Mouse (Mus musculus) monocyte, adult 5-6 weeks (primary cell): ENCODE measurements around the gene Stk11ip. TPM values are rescaled to one million over a fixed set of nuclear protein-coding genes. Genes with fewer than 3 reads are reported as not detected.

Experiments
- ATAC-seq: fragments of 153-309, 156-312 bp; replicated peaks from 2 replicates; pipeline ENCODE4 v1.8.0; 2017; ENCODE audit warnings: mild to moderate bottlenecking; ENCODE audit not compliant: low TSS enrichment, insufficient number of reproducible peaks, severe bottlenecking, poor library complexity, low FRiP score
- total RNA-seq: library from RNA; stranded (forward); fragments of 200-1000, 200-491, 200-594 nt; gene quantifications from 3 replicates; pipeline ENCODE4 v1.2.3, GENCODE M21; 2017

Stk11ip gene
- total RNA-seq, 1 experiment from 2014 or later: 19.2 TPM

- ATAC-seq: no peak
Observed at GRCm38 (mm10) chr1:75502945-75503650, 18.2 kb upstream of the Stk11ip start.

- ATAC-seq: no peak
Observed at GRCm38 (mm10) chr1:75503651-75503980, 17.7 kb upstream of the Stk11ip start.

- ATAC-seq: no peak
Observed at GRCm38 (mm10) chr1:75504256-75505045, 16.9 kb upstream of the Stk11ip start.

- ATAC-seq: no peak
Observed at GRCm38 (mm10) chr1:75505159-75505955, 16.0 kb upstream of the Stk11ip start.

GRCm38 (mm10) chr1:75505956-75506831, 15.1 kb upstream of the Stk11ip start, which contains the start of gene Obsl1:
TSS of gene Obsl1 (minus strand) at chr1:75506452.
- ATAC-seq: no peak

- ATAC-seq: no peak
Observed at GRCm38 (mm10) chr1:75507006-75507405, 14.3 kb upstream of the Stk11ip start, which contains the start of gene Inha. TSS of gene Inha (plus strand) at chr1:75507077.

GRCm38 (mm10) chr1:75509586-75509985, 11.7 kb upstream of the Stk11ip start:
- no peak; the same call in 1 of the 2 replicates for ATAC-seq

- ATAC-seq: no peak
Observed at GRCm38 (mm10) chr1:75510154-75510553, 11.2 kb upstream of the Stk11ip start.

- ATAC-seq: no peak
Observed at GRCm38 (mm10) chr1:75511437-75512210, 9.7 kb upstream of the Stk11ip start.

- no peak for ATAC-seq
Observed at GRCm38 (mm10) chr1:75512550-75512949, 8.8 kb upstream of the Stk11ip start.

GRCm38 (mm10) chr1:75516703-75517380, 4.5 kb upstream of the Stk11ip start:
- no peak for ATAC-seq

- ATAC-seq: no peak
Observed at GRCm38 (mm10) chr1:75517984-75518383, 3.3 kb upstream of the Stk11ip start.

- no peak for ATAC-seq
Observed at GRCm38 (mm10) chr1:75518427-75518826, 2.9 kb upstream of the Stk11ip start.

GRCm38 (mm10) chr1:75519576-75519975, 1.8 kb upstream of the Stk11ip start:
- no peak for ATAC-seq

- peak; percentile 21; the same call in 1 of the 2 replicates for ATAC-seq
Observed at GRCm38 (mm10) chr1:75524679-75525078, 3.4 kb downstream of the Stk11ip start.

GRCm38 (mm10) chr1:75530546-75530945, 9.2 kb downstream of the Stk11ip start:
- no peak for ATAC-seq
